ENCODE assay signal across 14 mouse cellular contexts in the genomic region with DNA sequence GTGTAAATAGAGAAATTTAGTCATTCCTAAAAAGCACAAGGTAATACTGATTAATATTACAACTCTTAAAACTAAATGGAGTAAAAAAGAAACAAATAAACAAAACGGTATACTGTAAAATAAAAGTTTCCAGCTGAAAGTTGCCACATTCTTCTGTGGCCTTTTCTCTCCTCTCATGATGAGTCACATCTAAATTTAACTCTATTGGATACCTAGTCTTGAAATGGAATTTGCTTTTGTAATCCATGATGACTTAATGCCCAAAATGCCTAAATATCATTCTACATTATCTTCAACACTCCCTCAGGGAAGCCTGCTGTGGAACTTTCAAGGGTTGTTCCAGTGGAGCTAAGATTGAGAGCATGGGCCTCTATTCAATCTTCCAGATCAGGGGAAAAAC.
"Had no signal": no experiment of that assay in that cellular context is flagged by ENCODE, and none has a peak within 500 bp of the region (broad histone marks: within the 10 kb centered on the region; RNA-seq: fewer than 3 reads in every experiment).

No protein-coding gene starts in this region.

- ATAC-seq: lung, postnatal 0 days; midbrain, embryonic 13.5 days; midbrain, embryonic 15.5 days had no signal

- H3K4me3 ChIP-seq: lung, embryonic 15.5 days; megakaryocyte, embryonic 14.5 days; midbrain, embryonic 13.5 days; midbrain, embryonic 15.5 days; neural tube, embryonic 13.5 days; neural tube, embryonic 15.5 days had no signal

- H3K4me1 ChIP-seq: lung, embryonic 15.5 days; megakaryocyte, embryonic 14.5 days; midbrain, embryonic 13.5 days; midbrain, embryonic 15.5 days; neural tube, embryonic 13.5 days; neural tube, embryonic 15.5 days had no signal

- DNase-seq: lung, adult 18-20 months; lung, postnatal 14 days; lung, postnatal 36 days; right cerebral cortex, postnatal 14 days; thymus, adult 18-20 months; thymus, postnatal 14 days; thymus, postnatal 4 days had no signal
